Mouse (Mus musculus) myocyte (in vitro differentiated cells): ENCODE data around the gene Smo.

Experiments used
- CEBPB ChIP-seq: IDR thresholded peaks from 2 replicates; pipeline ENCODE4 v1.6.1; 2011; ENCODE audit warnings: mild to moderate bottlenecking, moderate library complexity; ENCODE audit not compliant: poor library complexity, insufficient read depth, severe bottlenecking
- E2F4 ChIP-seq: IDR thresholded peaks from one replicate; pipeline ENCODE4 v1.6.1; 2011; ENCODE audit warnings: mild to moderate bottlenecking, control low read depth, moderate library complexity; ENCODE audit not compliant: insufficient read depth
- MAX ChIP-seq: IDR thresholded peaks from one replicate; pipeline ENCODE4 v1.6.1; 2011; ENCODE audit warnings: low read depth, mild to moderate bottlenecking, control low read depth
- MYOD1 ChIP-seq, 3 experiments: IDR thresholded peaks; one replicate each; pipeline ENCODE4 v1.6.1; 2011; ENCODE audit warnings: control low read depth in 2 of 3, low read depth in 2 of 3, mild to moderate bottlenecking in 2 of 3, moderate library complexity in 1 of 3; ENCODE audit not compliant: insufficient read length in 2 of 3, control insufficient read depth in 1 of 3
- MYOG ChIP-seq, 3 experiments: IDR thresholded peaks; one replicate each; pipeline ENCODE4 v1.6.1; 2011; ENCODE audit warnings: control low read depth in 2 of 3, low read depth in 2 of 3, mild to moderate bottlenecking in 2 of 3; ENCODE audit not compliant: insufficient read length in 2 of 3, control insufficient read depth in 1 of 3, insufficient read depth in 1 of 3
- POLR2A ChIP-seq: IDR thresholded peaks from one replicate; pipeline ENCODE4 v1.6.1; 2011; ENCODE audit warnings: low read depth, mild to moderate bottlenecking, control low read depth, moderate library complexity; ENCODE audit not compliant: insufficient read length
- POLR2AphosphoS2 ChIP-seq: IDR thresholded peaks from one replicate; pipeline ENCODE4 v1.6.1; 2011; ENCODE audit warnings: low read depth, control low read depth; ENCODE audit not compliant: insufficient read length
- REST ChIP-seq: IDR thresholded peaks from one replicate; pipeline ENCODE4 v1.6.1; 2011; ENCODE audit warnings: mild to moderate bottlenecking, control low read depth, moderate library complexity; ENCODE audit not compliant: insufficient read depth, insufficient read length
- TCF12 ChIP-seq: IDR thresholded peaks from one replicate; pipeline ENCODE4 v1.6.1; 2011; ENCODE audit warnings: mild to moderate bottlenecking, control low read depth; ENCODE audit not compliant: poor library complexity, insufficient read depth, severe bottlenecking
- TCF3 ChIP-seq: IDR thresholded peaks from one replicate; pipeline ENCODE4 v1.6.1; 2011; ENCODE audit warnings: low read depth, control low read depth; ENCODE audit not compliant: insufficient read length
- USF1 ChIP-seq: IDR thresholded peaks from one replicate; pipeline ENCODE4 v1.6.1; 2011; ENCODE audit warnings: low read depth, mild to moderate bottlenecking, control low read depth, moderate library complexity

DNA sequence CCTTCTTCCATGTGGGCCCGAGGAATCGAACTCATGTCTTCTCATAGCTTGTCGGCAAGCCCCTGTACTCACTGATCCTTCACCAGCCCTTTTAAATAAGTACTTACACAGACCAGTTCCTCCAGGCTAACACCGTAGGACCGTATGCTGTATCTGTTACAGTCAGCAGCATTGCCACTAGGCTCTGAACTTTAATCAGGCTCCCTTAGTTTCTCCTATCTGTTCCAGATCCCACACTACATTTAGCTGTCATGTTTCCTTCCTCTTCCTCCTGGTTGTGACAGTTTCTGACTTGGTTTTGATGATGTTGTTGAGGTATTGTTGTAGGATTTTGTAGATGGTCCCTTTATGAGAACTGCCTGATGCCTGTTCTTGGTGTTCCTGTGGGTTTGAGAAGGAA is 31.2 kb upstream of the Smo start:
- TF ChIP-seq POLR2A (no peak), MYOD1 (IDR thresholded peaks at IDR 0.05; ENCODE audit: control insufficient read depth in 1 of 3, insufficient read length in 2 of 3, low read depth in 2 of 3) (no peak), REST (no peak), USF1 (no peak), MYOG (IDR thresholded peaks at IDR 0.05; ENCODE audit: control insufficient read depth in 1 of 3, insufficient read depth in 1 of 3, insufficient read length in 2 of 3, low read depth in 2 of 3) (no peak), POLR2AphosphoS2 (no peak), TCF12 (no peak), CEBPB (no peak), MAX (no peak), E2F4 (no peak), TCF3 (no peak)
